ENCODE assay signal across 14 mouse cellular contexts in the genomic region with DNA sequence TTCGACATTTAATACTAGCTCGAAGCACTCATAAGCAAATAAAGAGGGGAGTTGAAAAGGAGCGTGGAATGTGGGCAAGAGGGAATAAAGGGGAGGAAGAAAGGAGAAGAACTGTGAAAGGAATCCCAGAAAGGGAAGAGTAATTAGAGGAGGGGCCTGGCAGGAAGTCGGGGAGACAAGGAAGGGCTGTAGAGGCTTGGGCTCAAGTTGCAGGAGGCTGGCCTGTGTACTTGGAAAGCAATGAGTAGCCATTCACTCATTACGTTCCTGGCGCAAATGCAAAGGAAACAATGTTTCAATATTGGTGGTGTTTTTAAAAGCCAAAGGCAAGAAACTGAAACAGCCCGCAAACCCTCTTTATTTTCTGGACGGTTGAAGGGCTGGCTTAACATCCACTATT.
DNase-seq lines count a peak whose midpoint lies in the region; ATAC-seq and TF ChIP-seq lines count a peak whose summit lies in the region.
"Had no signal": no experiment of that assay in that cellular context is flagged by ENCODE, and none has a peak within 500 bp of the region (broad histone marks: within the 10 kb centered on the region; RNA-seq: fewer than 3 reads in every experiment).

No protein-coding gene starts in this region.

- H3K9ac ChIP-seq in heart, embryonic 12.5 days, result no peak overlapping the region
- H3K9ac ChIP-seq in forebrain, postnatal 0 days, result no peak overlapping the region
- no peak overlapping the region for H3K9ac ChIP-seq in liver, embryonic 11.5 days (ENCODE audit: low read depth, low read length)

- no peak for ATAC-seq in heart, embryonic 12.5 days (ENCODE audit: insufficient number of reproducible peaks, low FRiP score)
- ATAC-seq in forebrain, postnatal 0 days, result peak; percentile 25; the same call in 1 of the 2 replicates
- ATAC-seq in liver, embryonic 11.5 days (replicated peaks; ENCODE audit: low FRiP score), result no peak
- ATAC-seq in CD4-positive, CD25-positive, alpha-beta regulatory T cell, adult 4 months, result no peak
- ATAC-seq: inflammation-experienced regulatory T-cells, adult 6 months had no signal

- H3K4me3 ChIP-seq in heart, embryonic 12.5 days, result no peak overlapping the region
- H3K4me3 ChIP-seq in forebrain, postnatal 0 days (ENCODE audit: low read depth, low read length), result no peak overlapping the region
- no peak overlapping the region for H3K4me3 ChIP-seq in liver, embryonic 11.5 days (ENCODE audit: low read depth, low read length)
- H3K4me3 ChIP-seq in cerebellum, adult 2 months (replicated peaks; ENCODE audit: insufficient read depth, low read depth, low read length), result no peak overlapping the region
- H3K4me3 ChIP-seq: left cerebral cortex, adult 2 months had no signal

- no peaks in the 10 kb centered on the region for H3K9me3 ChIP-seq in heart, embryonic 12.5 days (replicated peaks)
- no peaks in the 10 kb centered on the region for H3K9me3 ChIP-seq in forebrain, postnatal 0 days (ENCODE audit: low read length)
- no peaks in the 10 kb centered on the region for H3K9me3 ChIP-seq in liver, embryonic 11.5 days (ENCODE audit: control insufficient read depth, low read length)

- peak; percentile 36 to 40 for DNase-seq in heart, adult 9 months (ENCODE audit: low spot score in 2 of 2)
- peak; percentile 69 for DNase-seq in testis, postnatal 14 days (ENCODE audit: low spot score)
- DNase-seq in testis, postnatal 10 days (ENCODE audit: low spot score), result no peak
- DNase-seq in forebrain, postnatal 0 days, result no peak
- DNase-seq in liver, embryonic 11.5 days (ENCODE audit: low spot score), result no peak
- no peak for DNase-seq in cerebellum, adult 2 months
- DNase-seq: adrenal gland, postnatal 25 days; cerebellum, postnatal 36 days; lung, adult 18-20 months; thymus, postnatal 4 days had no signal

- H3K27ac ChIP-seq in heart, embryonic 12.5 days (ENCODE audit: poor library complexity, severe bottlenecking), result no peak overlapping the region
- H3K27ac ChIP-seq in forebrain, postnatal 0 days (ENCODE audit: low read depth, low read length), result no peak overlapping the region
- no peak overlapping the region for H3K27ac ChIP-seq in liver, embryonic 11.5 days (ENCODE audit: low read depth, low read length)
- no peak overlapping the region for H3K27ac ChIP-seq in cerebellum, adult 2 months (ENCODE audit: insufficient read depth, low read length)
- H3K27ac ChIP-seq: left cerebral cortex, adult 2 months had no signal

- H3K27me3 ChIP-seq in heart, embryonic 12.5 days (replicated peaks), result no peaks in the 10 kb centered on the region
- H3K27me3 ChIP-seq in forebrain, postnatal 0 days (ENCODE audit: insufficient read depth, low read length), result no peaks in the 10 kb centered on the region
- H3K27me3 ChIP-seq in liver, embryonic 11.5 days (replicated peaks; ENCODE audit: control insufficient read depth, insufficient read depth, low read length), result no peaks in the 10 kb centered on the region
- H3K27me3 ChIP-seq in cerebellum, adult 2 months (ENCODE audit: control insufficient read depth, insufficient read depth, low read length), result no peaks in the 10 kb centered on the region

- no peaks in the 10 kb centered on the region for H3K36me3 ChIP-seq in heart, embryonic 12.5 days
- H3K36me3 ChIP-seq in forebrain, postnatal 0 days (ENCODE audit: insufficient read depth), result no peaks in the 10 kb centered on the region
- no peaks in the 10 kb centered on the region for H3K36me3 ChIP-seq in liver, embryonic 11.5 days (ENCODE audit: control insufficient read depth, insufficient read depth, low read length)

- peaks cover 3% of the 10 kb centered on the region; the same call in 1 of the 2 replicates for H3K4me1 ChIP-seq in heart, embryonic 12.5 days (replicated peaks)
- 0 out of 2 replicates have a peak, but pooled peaks cover 2% of the 10 kb centered on the region for H3K4me1 ChIP-seq in forebrain, postnatal 0 days (ENCODE audit: insufficient read depth)
- H3K4me1 ChIP-seq in liver, embryonic 11.5 days (replicated peaks; ENCODE audit: control insufficient read depth, insufficient read depth, low read length), result no peaks in the 10 kb centered on the region
- H3K4me1 ChIP-seq in cerebellum, adult 2 months (ENCODE audit: control insufficient read depth, insufficient read depth, low read length), result no peaks in the 10 kb centered on the region

- no peak for TF ChIP-seq POLR2A in cerebellum, adult 2 months (IDR thresholded peaks at IDR 0.05; ENCODE audit: borderline replicate concordance, insufficient read depth, low read length)

- WGBS in heart, embryonic 12.5 days, result 55% methylated on average over 8 of the region's 8 CpGs
- WGBS in forebrain, postnatal 0 days, result 12% methylated on average over 8 of the region's 8 CpGs
- 52% methylated on average over 8 of the region's 8 CpGs for WGBS in liver, embryonic 11.5 days
- 42% methylated on average over 8 of the region's 8 CpGs for WGBS in cerebellum, adult 2 months

- TF ChIP-seq CTCF in forebrain, postnatal 0 days (IDR thresholded peaks at IDR 0.05; ENCODE audit: low read depth), result no peak
- TF ChIP-seq CTCF in cerebellum, adult 2 months (IDR thresholded peaks at IDR 0.05; ENCODE audit: borderline replicate concordance, insufficient read depth, low read depth, low read length), result no peak

- no peak overlapping the region for H3K4me2 ChIP-seq in heart, embryonic 12.5 days
- no peak overlapping the region for H3K4me2 ChIP-seq in forebrain, postnatal 0 days (ENCODE audit: low read depth)
- H3K4me2 ChIP-seq in liver, embryonic 11.5 days, result no peak overlapping the region

Comparison
In these comparisons a context has a peak if more than half of its experiments do, and no peak if none do; other contexts are left out.
1. DNase-seq: peak in heart, adult 9 months (2 of 2) and testis, postnatal 14 days (single experiment); none in testis, postnatal 10 days (single experiment), forebrain, postnatal 0 days (single experiment), liver, embryonic 11.5 days (single experiment) and cerebellum, adult 2 months (0 of 2).